Mouse (Mus musculus) CD4-positive, CD25-positive, alpha-beta regulatory T cell (primary cell): ENCODE measurements around the gene Ndufb5. TPM values are rescaled to one million over a fixed set of nuclear protein-coding genes. Genes with fewer than 3 reads are reported as not detected.

Source experiments
- polyA plus RNA-seq: library from polyadenylated mRNA; unstranded; fragments of 100-300 nt; shearing (Covaris generic); gene quantifications from one replicate; pipeline ENCODE4 v1.2.1, GENCODE M21; 2017

Gene Ndufb5
- polyA plus RNA-seq: 157 TPM

GRCm38 (mm10) chr3:32736244-32737171 lies at the start of gene Ndufb5:
TSS of gene Ndufb5 (plus strand) at chr3:32736990.

GRCm38 (mm10) chr3:32705647-32706348 lies 31.0 kb upstream of the Ndufb5 start, which contains the start of gene Actl6a:
TSS of gene Actl6a (plus strand) at chr3:32706298.

GRCm38 (mm10) chr3:32737172-32737655 lies 424 bp downstream of the Ndufb5 start, which contains the start of gene Mrpl47:
TSS of gene Mrpl47 (minus strand) at chr3:32737605.

Other genes starting within 250 kb of the Ndufb5 start
- not detected for gene Kcnmb3, start 244.8 kb upstream of the Ndufb5 start, polyA plus RNA-seq
- gene Zfp639, start 226.7 kb upstream of the Ndufb5 start, polyA plus RNA-seq: 57.0 TPM
- 19.9 TPM for gene Mfn1, start 207.5 kb upstream of the Ndufb5 start, polyA plus RNA-seq
- gene Gnb4, start 120.4 kb upstream of the Ndufb5 start, polyA plus RNA-seq: 15.9 TPM
- 119 TPM for gene Actl6a, start 30.7 kb upstream of the Ndufb5 start, polyA plus RNA-seq
- 23.6 TPM for gene Mrpl47, start 615 bp downstream of the Ndufb5 start, polyA plus RNA-seq
- gene Usp13, start 80.6 kb downstream of the Ndufb5 start, polyA plus RNA-seq: not detected